Mouse (Mus musculus) mature B cell (primary cell): ENCODE results near the gene Suco.

Experiments used
- in situ Hi-C: fragments of 300-500 bp; cut with MboI; formaldehyde crosslinking; loops from 2 replicates; pipeline ENCODE4 v1.14.3; 2019

Suco gene

DNA sequence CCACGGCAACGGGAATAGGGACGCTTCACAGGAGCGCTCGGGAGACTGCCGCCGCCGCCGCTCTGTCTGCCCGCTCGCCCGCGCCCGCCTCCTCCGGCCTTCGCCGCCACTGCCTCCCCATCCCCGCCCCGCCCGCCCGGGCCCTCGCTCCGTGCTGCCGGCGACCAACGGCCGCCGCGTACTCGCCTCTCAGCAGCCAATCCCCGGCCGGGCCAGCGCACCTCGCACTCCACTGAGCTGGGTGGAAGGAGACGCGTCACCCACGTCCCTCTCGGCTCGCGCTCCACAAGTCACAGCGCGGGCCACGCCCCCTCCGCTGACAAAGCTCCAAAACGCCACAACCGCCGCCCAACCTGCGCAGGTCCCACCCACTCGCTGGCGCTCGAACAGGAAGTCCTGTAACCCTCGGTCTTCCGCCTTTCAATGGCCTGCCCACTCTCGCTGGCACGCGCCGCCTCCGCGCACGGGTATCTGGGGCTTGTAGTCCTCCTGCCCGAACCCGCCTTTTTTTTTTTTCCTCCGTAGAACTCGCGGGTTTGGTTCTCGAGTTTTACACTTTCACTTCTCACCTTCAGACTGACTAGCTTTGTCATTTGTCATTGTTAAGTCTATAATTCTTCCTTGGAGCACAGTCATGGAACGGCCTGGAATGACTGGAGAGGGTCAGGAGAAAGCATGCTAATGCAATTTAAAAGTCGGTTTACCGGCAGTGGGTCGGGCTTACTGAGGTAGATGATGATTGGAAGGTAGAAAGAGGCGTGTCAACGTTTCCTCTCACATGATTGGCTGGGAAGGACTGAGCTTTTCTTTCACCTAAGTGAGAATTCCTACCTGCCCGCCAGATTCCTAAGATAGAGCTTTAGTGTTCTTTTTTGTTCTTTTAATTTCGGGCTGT lies at the start of gene Suco:
Suco (minus strand) TSS at position 130 of the 895 bp plus-strand sequence.
- in situ Hi-C loops, result no loop called here

DNA sequence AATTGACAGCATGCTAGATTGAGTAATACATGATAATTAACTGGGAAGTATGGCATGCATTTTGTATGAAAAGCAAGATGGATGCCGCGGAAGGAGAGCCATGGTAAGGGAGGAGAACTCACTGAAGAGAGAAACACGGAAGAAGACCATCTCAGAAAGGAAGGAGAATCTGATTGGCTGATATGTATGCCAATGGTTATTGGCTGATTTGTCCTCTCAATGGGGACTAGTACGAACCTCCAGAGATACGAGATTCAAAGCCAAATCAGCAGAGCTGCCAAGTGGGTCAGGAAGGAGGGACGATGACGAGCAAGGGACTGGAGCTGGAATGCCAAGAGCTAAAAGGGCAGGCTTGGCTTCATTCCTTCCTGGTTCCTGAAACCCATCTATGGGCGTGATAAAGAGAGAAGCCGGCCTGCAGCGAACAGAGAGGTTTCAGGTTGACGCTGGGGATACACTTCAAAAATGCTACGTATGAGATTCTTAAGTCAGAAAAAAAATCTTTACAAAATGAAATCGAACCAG lies 48.9 kb upstream of the Suco start:
- in situ Hi-C loops, result no loop called here

- in situ Hi-C loops, result no loop called here
These were observed 47.8 kb upstream of the Suco start for GRCm38 (mm10) chr1:161924321-161924720.

GRCm38 (mm10) chr1:161921928-161922327 lies 45.4 kb upstream of the Suco start:
- in situ Hi-C loops, result no loop called here

DNA sequence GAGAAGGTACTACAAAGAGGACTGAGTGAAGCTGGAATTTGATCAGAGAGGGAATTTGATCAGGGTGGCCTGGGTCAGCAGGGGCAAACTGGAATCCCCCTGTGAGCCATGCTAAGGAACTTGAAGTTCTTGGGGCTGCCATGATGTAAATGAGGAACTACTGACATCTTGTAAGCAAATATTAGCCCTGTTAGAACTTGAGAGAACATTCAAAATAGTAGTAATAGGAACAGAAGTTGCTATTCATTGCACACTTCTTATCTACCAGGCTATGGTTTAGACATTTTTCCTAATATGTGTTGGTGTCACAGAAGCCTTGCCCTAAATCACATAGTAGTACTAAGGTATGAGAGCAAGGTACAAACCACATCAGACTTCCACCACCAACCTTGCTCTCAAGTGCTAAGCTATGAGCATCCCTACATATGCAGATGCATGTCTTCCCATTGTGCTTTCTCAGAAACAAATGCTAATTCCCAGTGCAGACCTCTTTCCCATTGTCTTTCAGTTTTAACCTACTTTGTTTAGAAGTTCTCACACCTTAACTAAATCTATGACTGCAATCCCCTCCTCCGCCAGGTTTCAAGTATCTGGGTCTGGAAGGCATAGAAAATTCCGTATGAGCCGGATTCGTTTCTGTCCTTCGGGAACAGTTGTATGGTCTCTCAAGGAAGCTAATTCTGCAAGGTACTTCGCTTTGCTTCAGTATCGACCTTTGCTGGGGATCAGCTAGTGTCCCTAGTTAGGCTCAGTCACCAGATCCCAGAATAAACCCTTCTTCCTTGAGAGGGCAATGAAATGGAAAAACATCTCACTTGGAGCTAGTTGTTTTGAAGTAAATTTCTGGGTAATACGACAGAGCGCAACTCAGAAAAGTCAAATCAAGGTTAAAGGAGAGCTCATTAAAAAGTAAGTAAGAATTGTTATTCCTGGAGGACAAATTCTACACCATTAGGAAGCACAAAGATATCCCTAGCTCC lies 44.3 kb upstream of the Suco start:
- in situ Hi-C loops, result no loop called here

DNA sequence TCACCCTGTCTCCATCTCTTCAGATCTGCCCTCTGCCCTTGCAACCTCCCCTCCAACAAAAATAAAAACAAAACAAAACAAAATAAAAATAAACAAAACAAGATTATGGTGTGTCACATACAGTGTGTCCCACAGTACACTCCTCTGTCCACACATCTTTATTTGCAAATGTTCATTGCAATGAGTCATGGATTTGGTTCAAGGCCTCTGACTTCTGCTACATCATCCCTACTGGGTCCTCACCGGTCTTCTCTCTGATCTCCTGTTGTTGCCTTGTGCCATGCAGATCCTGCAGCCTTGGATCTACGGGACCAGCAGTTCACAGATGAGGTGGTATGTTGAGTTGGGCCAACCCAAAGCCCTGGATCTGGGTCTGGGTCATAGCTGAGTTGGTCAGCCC lies 43.1 kb upstream of the Suco start:
- in situ Hi-C loops, result no loop called here

- in situ Hi-C loops, result no loop called here
These were observed 42.3 kb upstream of the Suco start for GRCm38 (mm10) chr1:161918682-161919372.

DNA sequence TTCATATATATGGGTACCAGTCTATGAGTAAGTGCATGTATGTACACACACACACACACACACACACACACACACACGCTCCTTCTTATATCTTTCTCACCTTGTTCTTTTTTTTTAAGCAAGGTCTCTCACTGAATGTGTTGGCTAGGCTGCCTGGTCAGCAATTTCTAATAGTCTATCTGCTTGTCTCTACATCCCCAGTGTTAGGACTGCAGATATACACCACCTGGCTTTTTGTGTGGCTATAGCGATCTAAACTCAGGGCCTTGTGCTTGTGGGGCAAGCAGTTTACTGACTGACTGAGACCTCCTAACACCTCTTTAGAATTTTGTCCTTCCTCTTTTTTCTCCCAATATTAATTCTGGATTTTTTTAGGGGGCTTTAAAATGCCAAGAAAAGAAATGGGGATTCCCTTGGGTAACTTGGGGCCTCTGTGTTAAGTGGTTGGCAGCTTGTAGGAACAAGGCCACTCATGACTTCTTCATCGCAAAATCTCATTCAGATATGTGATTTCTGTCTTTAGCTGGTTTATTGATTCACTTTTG lies 41.5 kb upstream of the Suco start:
- in situ Hi-C loops, result no loop called here

DNA sequence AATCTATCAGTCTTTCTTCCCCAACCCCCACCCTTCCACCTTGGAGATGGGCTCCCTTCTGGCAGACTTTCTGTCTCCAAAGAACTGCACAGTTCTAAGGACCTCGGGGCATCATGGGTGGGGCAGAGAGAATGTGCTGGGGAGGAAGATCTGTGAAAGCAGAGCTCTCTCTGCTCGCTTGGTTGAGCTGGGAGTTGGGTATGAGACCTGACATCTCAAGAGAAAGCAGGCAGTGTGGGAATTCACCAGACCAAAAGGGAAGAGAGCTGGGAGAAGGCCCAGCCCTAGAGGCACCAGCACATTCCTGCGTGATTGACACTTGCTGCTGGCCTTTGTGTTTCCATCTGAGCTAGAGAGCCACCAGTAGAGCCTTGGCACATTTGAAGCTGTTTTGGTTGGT lies 39.6 kb upstream of the Suco start:
- in situ Hi-C loops, result no loop called here

DNA sequence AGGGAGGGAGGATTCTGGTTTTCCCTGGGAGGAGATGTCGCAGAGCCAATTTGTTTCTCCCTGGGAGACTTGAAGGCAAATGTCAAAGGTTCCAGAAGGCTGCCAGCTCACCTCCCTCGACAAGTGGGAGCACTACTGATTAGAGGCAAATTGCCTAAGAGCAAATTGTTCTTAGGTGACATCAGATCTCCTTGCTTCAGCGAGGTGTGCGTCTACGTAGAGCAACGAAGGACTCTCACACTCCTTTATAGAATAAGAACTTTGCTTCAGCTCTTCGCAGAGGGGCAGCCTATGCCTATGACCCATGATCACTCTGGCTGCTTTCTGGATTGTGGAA lies 37.1 kb upstream of the Suco start:
- in situ Hi-C loops, result no loop called here

GRCm38 (mm10) chr1:161912940-161913647 lies 36.6 kb upstream of the Suco start:
- in situ Hi-C loops, result no loop called here

DNA sequence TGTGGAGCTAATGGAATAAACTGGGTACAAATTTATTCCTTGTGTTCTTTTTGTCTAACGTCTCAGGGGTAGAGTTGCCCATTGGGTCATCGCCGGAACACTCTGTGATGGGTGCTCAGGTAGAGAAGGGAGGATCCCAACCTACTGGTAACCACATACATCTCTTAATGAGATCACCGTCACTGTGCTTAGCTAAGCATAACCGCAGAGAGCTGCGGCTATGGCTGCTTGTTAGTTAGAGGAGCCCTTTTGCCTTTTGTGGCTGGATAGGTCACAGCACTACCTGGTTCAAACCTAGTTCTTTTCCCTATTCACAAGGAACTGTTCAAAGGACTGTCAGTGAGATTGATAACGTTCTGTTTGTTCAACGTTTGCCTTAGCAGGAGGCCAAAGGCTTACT lies 32.6 kb upstream of the Suco start:
- in situ Hi-C loops, result no loop called here

GRCm38 (mm10) chr1:161907795-161908457 lies 31.4 kb upstream of the Suco start:
- in situ Hi-C loops, result no loop called here

GRCm38 (mm10) chr1:161907111-161907510 lies 30.6 kb upstream of the Suco start:
- in situ Hi-C loops, result no loop called here

DNA sequence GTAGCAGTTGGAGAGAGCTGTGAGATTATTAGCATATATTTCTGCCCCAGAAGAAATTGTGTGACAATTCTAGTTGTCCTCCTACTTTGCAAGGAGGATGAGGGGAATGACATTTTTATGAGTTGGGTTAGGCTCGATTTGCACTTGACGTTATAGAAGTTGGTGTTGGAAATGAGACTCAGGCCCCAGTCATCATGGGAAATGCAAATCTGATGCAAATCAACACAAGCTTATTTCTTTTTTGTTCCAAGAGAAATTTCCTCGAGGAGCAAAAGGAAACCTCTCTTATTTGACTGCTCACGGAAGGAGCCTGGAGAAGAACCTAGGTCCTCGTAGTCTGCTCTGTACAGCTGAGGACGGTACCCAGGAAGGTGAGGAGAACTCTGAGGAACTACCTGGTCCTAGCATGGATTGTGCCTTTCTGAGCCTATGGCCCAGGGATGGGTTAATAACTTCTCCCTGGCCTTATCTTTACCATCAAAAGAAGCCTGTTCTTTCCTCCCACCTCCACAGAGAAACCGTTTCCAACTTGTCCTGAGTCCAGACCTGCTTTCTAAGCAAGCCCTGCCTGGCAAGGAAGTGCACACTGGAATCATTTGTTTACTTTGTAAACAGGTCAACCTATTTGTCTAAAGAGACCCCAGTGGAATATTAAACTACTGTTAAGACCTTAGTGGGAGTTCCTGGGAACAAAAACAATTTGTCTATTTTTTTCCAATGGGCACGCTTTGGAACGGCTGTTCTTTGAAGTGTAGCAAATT lies 26.4 kb upstream of the Suco start:
- in situ Hi-C loops, result no loop called here

GRCm38 (mm10) chr1:161900129-161900528 lies 23.6 kb upstream of the Suco start:
- in situ Hi-C loops, result no loop called here

DNA sequence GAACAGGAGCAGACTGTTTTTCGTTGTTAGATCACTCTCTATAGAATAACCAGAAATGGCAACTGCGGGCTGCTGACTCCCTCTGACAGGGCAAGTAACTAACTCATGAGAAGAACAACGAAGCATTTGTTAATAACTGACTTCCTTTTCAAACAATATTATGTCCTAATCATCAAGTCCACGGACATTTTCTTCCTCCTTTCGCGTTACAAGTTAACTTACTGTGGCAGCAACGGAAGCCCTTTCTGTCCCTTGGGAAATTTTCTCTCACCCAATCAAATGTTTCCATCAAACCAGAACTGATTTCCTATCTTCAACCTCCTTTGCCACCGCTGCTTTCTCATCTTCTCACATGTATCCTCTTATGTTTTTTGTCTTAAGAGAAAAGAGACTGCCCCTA lies 20.8 kb upstream of the Suco start:
- in situ Hi-C loops, result no loop called here

DNA sequence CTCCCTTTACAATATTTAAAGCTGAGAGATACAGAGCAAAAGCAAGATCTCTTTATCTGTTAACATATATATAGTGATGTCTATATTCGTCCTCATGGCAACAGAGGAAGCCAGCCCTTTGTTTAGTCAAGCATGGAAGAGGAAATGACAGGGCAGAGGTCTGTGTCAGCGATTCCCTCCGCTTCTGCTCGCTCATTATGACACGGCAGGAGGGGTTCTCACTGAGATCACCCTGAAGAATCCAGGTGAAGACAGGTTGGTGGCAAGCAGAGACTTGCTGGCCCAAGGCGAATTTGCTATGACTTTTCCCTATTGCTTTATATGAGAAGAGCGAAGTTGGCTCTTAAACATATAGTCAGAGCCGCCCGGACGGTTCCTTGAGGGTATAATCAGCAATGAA lies 19.6 kb upstream of the Suco start:
- in situ Hi-C loops, result no loop called here

DNA sequence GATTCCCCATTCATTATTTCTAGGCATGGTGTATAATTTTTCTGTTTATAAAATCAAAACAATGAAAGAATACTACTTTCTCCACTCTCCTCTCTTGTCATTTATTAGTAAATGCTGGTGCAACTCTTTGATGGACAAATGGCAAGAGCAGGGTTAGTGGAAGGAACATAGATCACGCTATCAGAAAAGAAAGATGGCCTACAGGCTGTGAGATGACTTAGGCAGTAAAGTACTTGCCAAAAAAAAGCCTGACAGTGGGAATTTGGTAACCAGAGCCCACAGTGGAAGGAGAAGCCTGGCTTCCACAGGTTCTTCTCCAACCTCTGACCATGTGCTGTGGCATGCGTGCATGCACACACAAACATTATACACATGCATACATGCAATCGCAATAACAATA lies 18.5 kb upstream of the Suco start:
- in situ Hi-C loops, result no loop called here

DNA sequence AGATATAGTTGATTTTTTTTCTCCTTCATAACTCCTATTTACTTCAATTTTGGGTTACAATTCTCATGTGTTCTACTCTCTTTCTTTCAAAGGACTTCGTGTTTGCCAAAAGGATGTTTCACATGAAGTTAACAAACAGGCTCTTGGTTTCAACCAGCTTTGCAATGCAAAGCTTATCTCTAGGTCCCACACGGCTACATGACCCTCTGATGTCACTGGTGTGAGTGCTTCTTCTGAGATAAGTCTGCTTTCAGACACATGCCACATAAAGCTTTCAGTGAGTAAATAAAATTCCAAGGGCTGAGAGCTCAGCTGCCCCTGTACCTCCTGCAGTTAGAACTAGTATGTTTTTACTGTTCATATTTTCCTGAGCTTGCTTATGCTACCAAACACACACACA lies 18.1 kb upstream of the Suco start:
- in situ Hi-C loops, result no loop called here
